8 mouse cellular contexts compared by ENCODE assay signal in the genomic region with DNA sequence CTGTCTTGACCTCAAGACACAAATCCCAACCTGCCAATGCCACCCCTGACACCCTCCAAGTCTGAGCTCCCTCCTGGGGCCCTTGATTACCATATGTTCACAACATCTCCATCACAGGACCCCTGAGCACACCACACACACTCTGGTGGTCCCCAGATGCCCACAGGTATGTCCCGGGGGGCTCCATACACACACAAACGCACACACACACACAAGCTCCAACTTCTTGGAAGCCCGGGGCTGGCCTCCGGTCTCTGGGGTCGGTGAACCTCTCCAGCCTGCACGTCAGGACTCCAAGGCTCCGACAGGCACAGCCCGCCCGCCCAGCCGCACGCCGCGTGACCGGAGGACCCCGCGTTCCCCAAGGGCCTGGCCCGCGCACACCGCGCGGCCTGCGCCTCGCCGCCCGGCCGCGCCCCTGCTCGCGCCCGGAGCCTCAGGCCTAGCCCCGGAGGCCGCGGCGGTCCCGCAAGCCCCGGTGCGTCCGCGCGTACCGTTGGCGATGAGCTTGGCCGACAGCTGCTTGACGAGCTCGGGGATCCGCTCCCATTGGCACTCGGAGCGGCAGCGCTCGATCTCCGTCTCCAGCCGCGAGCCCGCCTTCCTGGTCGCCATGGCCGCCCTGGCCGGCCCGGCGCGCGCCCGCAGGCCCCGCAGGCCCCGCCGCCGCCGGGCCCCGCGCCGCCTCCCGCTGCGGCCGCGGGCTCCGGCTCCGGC. TPM values are rescaled to one million over a fixed set of nuclear protein-coding genes. Genes with fewer than 3 reads are reported as not detected.
A peak's percentile ranks its signal among the peaks of the same experiment; 100 is the strongest.
DNase-seq lines count a peak whose midpoint lies in the region; ATAC-seq and TF ChIP-seq lines count a peak whose summit lies in the region.

No protein-coding gene starts in this region.

- peak overlapping the region; percentile 96 for H3K9ac ChIP-seq in MEL (ENCODE audit: control insufficient read depth, low read depth, low read length, poor library complexity, severe bottlenecking)
- H3K9ac ChIP-seq in forebrain, embryonic 16.5 days (replicated peaks; ENCODE audit: low read depth, low read length): peak overlapping the region; percentile 100

- no peaks in the 10 kb centered on the region for H3K9me3 ChIP-seq in MEL (replicated peaks; ENCODE audit: insufficient read depth, low read length)
- H3K9me3 ChIP-seq in forebrain, embryonic 16.5 days (ENCODE audit: control insufficient read depth, low read length): no peaks in the 10 kb centered on the region
- no peaks in the 10 kb centered on the region for H3K9me3 ChIP-seq in hindbrain, embryonic 10.5 days
- peaks cover 4% of the 10 kb centered on the region for H3K9me3 ChIP-seq in megakaryocyte, embryonic 14.5 days

- peak in 1 of 2 experiments; percentile 37; a peak in 2 of 4 replicates for TF ChIP-seq POLR2A in MEL (IDR thresholded peaks at IDR 0.05; ENCODE audit: control insufficient read depth in 1 of 2, insufficient read depth in 1 of 2, low read depth in 1 of 2, low read length in 2 of 2, poor library complexity in 1 of 2)

- H3K79me2 ChIP-seq in MEL (ENCODE audit: control insufficient read depth, insufficient read depth, low read length, poor library complexity): peaks cover 11% of the 10 kb centered on the region

- H3K27me3 ChIP-seq in MEL (ENCODE audit: control insufficient read depth in 1 of 2, insufficient read depth in 2 of 2, low read length in 2 of 2): no peaks in the 10 kb centered on the region
- H3K27me3 ChIP-seq in forebrain, embryonic 16.5 days (replicated peaks; ENCODE audit: control insufficient read depth, insufficient read depth, low read length): no peaks in the 10 kb centered on the region
- peaks cover 13% of the 10 kb centered on the region for H3K27me3 ChIP-seq in hindbrain, embryonic 10.5 days (ENCODE audit: insufficient read depth, poor library complexity, severe bottlenecking)
- no peaks in the 10 kb centered on the region for H3K27me3 ChIP-seq in megakaryocyte, embryonic 14.5 days (replicated peaks)

- no peak for TF ChIP-seq CTCF in MEL (IDR thresholded peaks at IDR 0.05 in 2 of 3, conservative IDR thresholded peaks at IDR 0.05 in 1 of 3; ENCODE audit: control insufficient read depth in 1 of 3, insufficient read depth in 1 of 3, low read depth in 2 of 3, low read length in 3 of 3, poor library complexity in 1 of 3, severe bottlenecking in 1 of 3)

- TF ChIP-seq EP300 in MEL (IDR thresholded peaks at IDR 0.05; ENCODE audit: low read depth in 1 of 2, low read length in 2 of 2): no peak

- peaks cover 0 to 3% of the 10 kb centered on the region in 2 experiments; a peak in 1 of 4 replicates for H3K36me3 ChIP-seq in MEL (ENCODE audit: control insufficient read depth in 1 of 2, insufficient read depth in 2 of 2, low read length in 2 of 2)
- no peaks in the 10 kb centered on the region for H3K36me3 ChIP-seq in forebrain, embryonic 16.5 days (ENCODE audit: control insufficient read depth, insufficient read depth)
- H3K36me3 ChIP-seq in hindbrain, embryonic 10.5 days: peaks cover 23% of the 10 kb centered on the region
- H3K36me3 ChIP-seq in megakaryocyte, embryonic 14.5 days (replicated peaks; ENCODE audit: low read length): peaks cover 45% of the 10 kb centered on the region

- ATAC-seq in cerebellum, adult (ENCODE audit: insufficient number of reproducible peaks, low FRiP score, low TSS enrichment): peak; percentile 38; the same call in 1 of the 2 replicates
- ATAC-seq in forebrain, embryonic 16.5 days: peak; percentile 66

- peak; percentile 48 for DNase-seq in MEL (ENCODE audit: low read depth, low spot score)
- DNase-seq in hindbrain, embryonic 10.5 days (ENCODE audit: low spot score): peak; percentile 70
- peak; percentile 29 to 50 for DNase-seq in layer of hippocampus, postnatal 25 days (ENCODE audit: extremely low spot score in 1 of 2, low spot score in 1 of 2)
- DNase-seq in right cerebral cortex, postnatal 10 days (ENCODE audit: low spot score in 2 of 2): peak; percentile 56 to 62
- peak; percentile 58 to 68 for DNase-seq in urinary bladder, postnatal 4 days (ENCODE audit: low spot score in 2 of 2)

- H3K4me3 ChIP-seq in MEL (ENCODE audit: control insufficient read depth in 1 of 2, insufficient read depth in 1 of 2, low read depth in 2 of 2, low read length in 2 of 2): peak overlapping the region; percentile 85 to 99
- H3K4me3 ChIP-seq in forebrain, embryonic 16.5 days (replicated peaks; ENCODE audit: low read length): peak overlapping the region; percentile 91
- peak overlapping the region; percentile 82 for H3K4me3 ChIP-seq in hindbrain, embryonic 10.5 days
- H3K4me3 ChIP-seq in megakaryocyte, embryonic 14.5 days (replicated peaks): peak overlapping the region; percentile 98

- TF ChIP-seq RAD21 in MEL (IDR thresholded peaks at IDR 0.05; ENCODE audit: low read depth, low read length): no peak

- H3K4me1 ChIP-seq in MEL (ENCODE audit: control insufficient read depth in 1 of 2, insufficient read depth in 2 of 2, low read length in 2 of 2): peaks cover 0 to 5% of the 10 kb centered on the region in 2 experiments; a peak in 3 of 4 replicates
- peaks cover 21% of the 10 kb centered on the region for H3K4me1 ChIP-seq in forebrain, embryonic 16.5 days (replicated peaks; ENCODE audit: control insufficient read depth, insufficient read depth, low read length)
- peaks cover 24% of the 10 kb centered on the region for H3K4me1 ChIP-seq in hindbrain, embryonic 10.5 days (replicated peaks)
- peaks cover 80% of the 10 kb centered on the region for H3K4me1 ChIP-seq in megakaryocyte, embryonic 14.5 days

- no peak overlapping the region for H3K27ac ChIP-seq in MEL (ENCODE audit: control insufficient read depth, low read depth, low read length)
- H3K27ac ChIP-seq in forebrain, embryonic 16.5 days (ENCODE audit: low read length): peak overlapping the region; percentile 83
- H3K27ac ChIP-seq in hindbrain, embryonic 10.5 days: peak overlapping the region; percentile 96

- under 1% methylated on average over 57 of the region's 76 CpGs for WGBS in forebrain, embryonic 16.5 days
- WGBS in hindbrain, embryonic 10.5 days: under 1% methylated on average over 76 of the region's 76 CpGs

- peak overlapping the region; percentile 84 for H3K4me2 ChIP-seq in forebrain, embryonic 16.5 days (ENCODE audit: low read length)

TF ChIP-seq in MEL, 35 proteins besides CTCF, POLR2A, EP300 and RAD21:
- TF ChIP-seq ZKSCAN1 (IDR thresholded peaks at IDR 0.05; ENCODE audit: low read depth, low read length): no peak
- TF ChIP-seq RCOR1 (IDR thresholded peaks at IDR 0.05; ENCODE audit: low read depth, low read length): no peak
- no peak for TF ChIP-seq MAZ (IDR thresholded peaks at IDR 0.05; ENCODE audit: low read depth, low read length)
- no peak for TF ChIP-seq MAX (IDR thresholded peaks at IDR 0.05; ENCODE audit: low read length)
- peak; percentile 87; the same call in 1 of the 2 replicates for TF ChIP-seq UBTF (IDR thresholded peaks at IDR 0.05; ENCODE audit: borderline replicate concordance, insufficient read depth, low read depth, low read length)
- TF ChIP-seq MXI1 (IDR thresholded peaks at IDR 0.05; ENCODE audit: low read depth, low read length): no peak
- no peak for TF ChIP-seq SMC3 (IDR thresholded peaks at IDR 0.05; ENCODE audit: low read depth, low read length)
- no peak for TF ChIP-seq CHD1 (IDR thresholded peaks at IDR 0.05; ENCODE audit: low read depth, low read length)
- no peak for TF ChIP-seq POLR2AphosphoS5 (IDR thresholded peaks at IDR 0.05; ENCODE audit: borderline replicate concordance, low read depth, low read length)
- TF ChIP-seq NELFE (IDR thresholded peaks at IDR 0.05; ENCODE audit: low read depth, low read length): 0 out of 2 replicates have a peak, but pooled peaks have one; percentile 11

RNA-seq across cellular contexts. Expression of a gene that starts 0.4 kb away (rescaled TPM):
- 9.8 and 11.7 TPM in 2 replicates for total RNA-seq in MEL (2012; rRNA removed)
- 10 to 100 TPM in 1 of 2 experiments, not detected in 1; 23.7 TPM for polyA plus RNA-seq in MEL (2012; ENCODE audit: insufficient read depth in 1 of 2, insufficient read length in 2 of 2, low read depth in 1 of 2, low replicate concordance in 2 of 2, missing spikeins in 1 of 2)
- polyA plus RNA-seq in forebrain, embryonic 16.5 days (2015; fragmentation: Nextera tagmentation; extraction: Ambion mirVana): 5.4 and 7.4 TPM in 2 replicates
- polyA plus RNA-seq in hindbrain, embryonic 10.5 days (2016; fragmentation: Nextera tagmentation; extraction: Ambion mirVana): 5.4 and 5.6 TPM in 2 replicates
- total RNA-seq in layer of hippocampus, postnatal 25 days (2021): 100 to 1,000 TPM; 164 to 180 TPM
- 170 and 237 TPM in 2 replicates for polyA plus RNA-seq in megakaryocyte, embryonic 14.5 days (2012; ENCODE audit: insufficient read depth, low replicate concordance)
